Mouse (Mus musculus) liver, postnatal 0 days (tissue): ENCODE data around the gene Slc5a12. TPM values are rescaled to one million over a fixed set of nuclear protein-coding genes. Genes with fewer than 3 reads are reported as not detected.
A peak's percentile ranks its signal among the peaks of the same experiment; 100 is the strongest.

Experiments used
- ATAC-seq: fragments of 200-750 bp; cut with Nextera tagmentation; 2 replicates; pipeline ENCODE4 v1.8.0; 2017; ENCODE audit warnings: mild to moderate bottlenecking, moderate library complexity
- DNase-seq: peaks from one replicate; pipeline ENCODE4 v3.0.0-alpha.2; 2016
- H3K27ac ChIP-seq: fragments of 300-500 bp; sonication (generic); 2 replicates; pipeline ENCODE4 v1.5.1; 2014; ENCODE audit warnings: antibody characterized with exemption, moderate library complexity, mild to moderate bottlenecking, low read depth
- H3K27me3 ChIP-seq: fragments of 300-500 bp; sonication (generic); 2 replicates; pipeline ENCODE4 v1.6.1; 2014; ENCODE audit warnings: low read length, control low read depth, mixed read lengths; ENCODE audit not compliant: insufficient read depth
- H3K36me3 ChIP-seq: fragments of 300-500 bp; sonication (generic); replicated peaks from 2 replicates; pipeline ENCODE4 v1.6.1; 2014; ENCODE audit warnings: mild to moderate bottlenecking, control low read depth, low read length, moderate library complexity, mixed read lengths; ENCODE audit not compliant: insufficient read depth
- H3K4me1 ChIP-seq: fragments of 300-500 bp; sonication (generic); 2 replicates; pipeline ENCODE4 v1.6.1; 2014; ENCODE audit warnings: antibody characterized with exemption, mild to moderate bottlenecking, control low read depth; ENCODE audit not compliant: insufficient read depth
- H3K4me2 ChIP-seq: fragments of 300-500 bp; sonication (generic); 2 replicates; pipeline ENCODE4 v1.6.1; 2014; ENCODE audit warnings: low read depth, mild to moderate bottlenecking, low read length, moderate library complexity, mixed read lengths
- H3K4me3 ChIP-seq: fragments of 300-500 bp; sonication (generic); 2 replicates; pipeline ENCODE4 v1.5.1; 2014; ENCODE audit warnings: low read depth, low read length
- H3K9ac ChIP-seq: fragments of 300-500 bp; sonication (generic); replicated peaks from 2 replicates; pipeline ENCODE4 v1.6.1; 2014; ENCODE audit warnings: mild to moderate bottlenecking, moderate library complexity
- H3K9me3 ChIP-seq: fragments of 300-500 bp; sonication (generic); 2 replicates; pipeline ENCODE4 v1.6.1; 2016; ENCODE audit warnings: mild to moderate bottlenecking, control low read depth, low read length, mixed read lengths
- CTCF ChIP-seq: sonication (generic); IDR thresholded peaks from 2 replicates; pipeline ENCODE4 v1.5.1; 2016; ENCODE audit warnings: antibody characterized with exemption, low read depth
- EP300 ChIP-seq: IDR thresholded peaks from 2 replicates; pipeline ENCODE4 v1.6.1; 2016; ENCODE audit warnings: antibody characterized with exemption, low read depth, mild to moderate bottlenecking
- WGBS: fragments of 180-500 bp; shearing (Covaris S2); extraction: QIAGEN DNeasy Blood & Tissue Kit; methylation state at CpG from one replicate; pipeline ENCODE4 v1.1.7; 2014; ENCODE audit not compliant: insufficient replicate concordance; 5-methylcytosine and 5-hydroxymethylcytosine counted together
- polyA plus RNA-seq: library from polyadenylated mRNA; unstranded; fragments of >200 nt; fragmentation: Nextera tagmentation; extraction: Ambion mirVana; gene quantifications from 2 replicates; pipeline ENCODE4 v1.2.1, GENCODE M21; 2015

The Slc5a12 gene
- polyA plus RNA-seq, 1 experiment from 2014 or later: not detected

GRCm38 (mm10) chr2:110592276-110592675 lies 4.8 kb upstream of the Slc5a12 start:
- H3K27ac ChIP-seq: no peak overlapping the region
- ATAC-seq: no peak
- no peak overlapping the region for H3K4me2 ChIP-seq
- H3K9me3 ChIP-seq: no peaks in the 10 kb centered on the region
- no peak for DNase-seq
- H3K36me3 ChIP-seq: no peaks in the 10 kb centered on the region
- H3K4me1 ChIP-seq: no peaks in the 10 kb centered on the region
- H3K27me3 ChIP-seq: no peaks in the 10 kb centered on the region
- no peak overlapping the region for H3K4me3 ChIP-seq
- TF ChIP-seq EP300 (no peak), CTCF (no peak)
- H3K9ac ChIP-seq: no peak overlapping the region
- WGBS: 70% methylated on average over 3 of the region's 3 CpGs

GRCm38 (mm10) chr2:110644358-110644757 lies 47.3 kb downstream of the Slc5a12 start:
- no peak overlapping the region for H3K4me2 ChIP-seq

GRCm38 (mm10) chr2:110644846-110645245 lies 47.7 kb downstream of the Slc5a12 start:
- no peak overlapping the region for H3K27ac ChIP-seq
- TF ChIP-seq CTCF (no peak), EP300 (no peak)
- ATAC-seq (no peak), DNase-seq (no peak)
- no peak overlapping the region for H3K4me2 ChIP-seq
- H3K9me3 ChIP-seq: no peaks in the 10 kb centered on the region
- no peaks in the 10 kb centered on the region for H3K27me3 ChIP-seq
- no peaks in the 10 kb centered on the region for H3K36me3 ChIP-seq
- H3K9ac ChIP-seq: no peak overlapping the region
- H3K4me3 ChIP-seq: no peak overlapping the region
- no peaks in the 10 kb centered on the region for H3K4me1 ChIP-seq

More at GRCm38 (mm10) chr2:110644358-110644757, 47.3 kb downstream of the Slc5a12 start:
- TF ChIP-seq EP300 (no peak), CTCF (no peak)
- Histone ChIP-seq H3K36me3 (no peaks in the 10 kb centered on the region), H3K9ac (no peak overlapping the region), H3K27ac (no peak overlapping the region), H3K27me3 (no peaks in the 10 kb centered on the region), H3K9me3 (no peaks in the 10 kb centered on the region), H3K4me3 (no peak overlapping the region), H3K4me1 (no peaks in the 10 kb centered on the region)
- DNase-seq: no peak
- WGBS: 50% methylated on average over 1 of the region's 1 CpGs
- no peak for ATAC-seq

DNA sequence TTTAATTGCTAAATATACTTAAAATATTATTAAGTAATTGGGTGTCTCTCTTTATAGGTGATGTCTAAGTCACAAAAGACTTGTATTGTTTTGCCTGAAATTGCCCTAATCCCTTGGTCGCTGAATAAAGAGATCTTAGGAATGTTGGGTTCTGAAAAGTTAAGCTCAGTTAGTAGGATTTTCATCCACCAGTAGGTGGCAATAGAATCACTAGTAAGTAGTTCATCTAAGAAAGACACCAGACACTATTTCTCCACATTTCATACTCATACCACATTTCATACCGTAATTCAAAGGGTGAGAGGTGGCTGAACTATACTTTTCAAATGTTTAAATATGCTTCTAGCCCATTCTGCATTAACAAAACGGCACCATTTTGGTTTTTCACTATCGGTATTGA lies 66.2 kb downstream of the Slc5a12 start:
- 44% methylated on average over 4 of the region's 4 CpGs for WGBS
- TF ChIP-seq EP300 (no peak), CTCF (peak; percentile 34)
- ATAC-seq (no peak), DNase-seq (no peak)
- no peaks in the 10 kb centered on the region for H3K4me1 ChIP-seq
- no peak overlapping the region for H3K27ac ChIP-seq
- no peaks in the 10 kb centered on the region for H3K27me3 ChIP-seq
- no peak overlapping the region for H3K4me3 ChIP-seq
- H3K4me2 ChIP-seq: no peak overlapping the region
- no peaks in the 10 kb centered on the region for H3K9me3 ChIP-seq
- H3K36me3 ChIP-seq: no peaks in the 10 kb centered on the region
- H3K9ac ChIP-seq: no peak overlapping the region

DNA sequence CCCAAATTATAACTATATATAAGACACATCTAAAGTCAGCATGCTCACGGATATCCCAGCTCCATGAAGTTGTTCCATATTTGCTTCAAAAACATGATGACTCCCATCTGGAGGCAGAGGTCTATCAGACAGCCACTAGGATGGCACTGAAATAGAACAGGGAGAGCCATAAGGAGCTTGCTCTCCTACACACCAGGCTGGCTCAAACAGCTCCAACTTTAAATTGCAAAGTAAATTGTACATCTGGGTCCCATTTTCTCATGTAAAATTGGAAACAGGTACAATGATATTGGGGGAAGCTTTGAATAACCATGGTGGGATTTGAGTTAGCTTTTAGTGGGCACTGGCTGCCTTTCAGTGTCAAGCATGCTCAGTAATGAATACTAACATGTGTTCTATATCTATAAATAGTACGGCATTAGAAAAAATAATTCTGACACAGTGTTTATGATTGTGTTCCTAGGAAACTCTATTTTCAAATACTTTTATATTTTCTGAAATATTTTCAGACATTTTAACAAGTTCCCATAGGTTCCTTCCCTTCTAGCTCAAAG lies 74.0 kb downstream of the Slc5a12 start:
- 74% methylated on average over 2 of the region's 2 CpGs for WGBS
- Histone ChIP-seq H3K27ac (no peak overlapping the region), H3K36me3 (no peaks in the 10 kb centered on the region), H3K27me3 (no peaks in the 10 kb centered on the region), H3K9me3 (no peaks in the 10 kb centered on the region), H3K4me2 (no peak overlapping the region), H3K4me3 (no peak overlapping the region), H3K9ac (no peak overlapping the region), H3K4me1 (no peaks in the 10 kb centered on the region)
- ATAC-seq: no peak
- TF ChIP-seq CTCF (no peak), EP300 (no peak)
- no peak for DNase-seq

Other genes with a start within 250 kb of the Slc5a12 start
- gene Fibin, start 234.1 kb upstream of the Slc5a12 start, polyA plus RNA-seq: 0.36 and 0.64 TPM in 2 replicates
- gene Muc15, start 124.0 kb downstream of the Slc5a12 start, polyA plus RNA-seq: not detected in 2 replicates